Mouse (Mus musculus) neural tube, embryonic 14.5 days (tissue): ENCODE data around the gene Krt36. TPM values are rescaled to one million over a fixed set of nuclear protein-coding genes. Genes with fewer than 3 reads are reported as not detected.

Experiments used
- ATAC-seq: fragments of 200-750 bp; cut with Nextera tagmentation; 2 replicates; pipeline ENCODE4 v1.8.0; 2017; ENCODE audit warnings: low read depth, mild to moderate bottlenecking, moderate TSS enrichment, moderate library complexity
- H3K27ac ChIP-seq: fragments of 300-500 bp; sonication (generic); 2 replicates; pipeline ENCODE4 v1.5.1; 2014; ENCODE audit warnings: low read depth, mild to moderate bottlenecking, control low read depth, low read length, moderate library complexity, mixed read lengths
- H3K27me3 ChIP-seq: fragments of 300-500 bp; sonication (generic); 2 replicates; pipeline ENCODE4 v1.6.1; 2014; ENCODE audit warnings: low read length; ENCODE audit not compliant: control insufficient read depth, insufficient read depth
- H3K36me3 ChIP-seq: fragments of 300-500 bp; sonication (generic); 2 replicates; pipeline ENCODE4 v1.6.1; 2014; ENCODE audit warnings: low read length, mixed read lengths; ENCODE audit not compliant: control insufficient read depth, insufficient read depth
- H3K4me1 ChIP-seq: fragments of 300-500 bp; sonication (generic); 2 replicates; pipeline ENCODE4 v1.6.1; 2014; ENCODE audit warnings: low read length; ENCODE audit not compliant: control insufficient read depth, insufficient read depth
- H3K4me2 ChIP-seq: fragments of 300-500 bp; sonication (generic); 2 replicates; pipeline ENCODE4 v1.6.1; 2014; ENCODE audit warnings: mild to moderate bottlenecking, low read depth, low read length, control low read depth
- H3K4me3 ChIP-seq: fragments of 300-500 bp; sonication (generic); 2 replicates; pipeline ENCODE4 v1.5.1; 2014; ENCODE audit warnings: low read depth, low read length, control low read depth, mixed read lengths
- H3K9ac ChIP-seq: fragments of 300-500 bp; sonication (generic); replicated peaks from 2 replicates; pipeline ENCODE4 v1.6.1; 2014; ENCODE audit warnings: low read depth, mild to moderate bottlenecking, control low read depth, low read length, mixed read lengths
- H3K9me3 ChIP-seq: fragments of 300-500 bp; sonication (generic); 2 replicates; pipeline ENCODE4 v1.6.1; 2016; ENCODE audit warnings: low read length; ENCODE audit not compliant: control insufficient read depth
- WGBS: fragments of 180-500 bp; shearing (Covaris S2); extraction: QIAGEN DNeasy Blood & Tissue Kit; methylation state at CpG from one replicate; pipeline ENCODE4 v1.1.7; 2014; 5-methylcytosine and 5-hydroxymethylcytosine counted together
- polyA plus RNA-seq: library from polyadenylated mRNA; unstranded; fragments of >200 nt; fragmentation: Nextera tagmentation; extraction: Ambion mirVana; gene quantifications from 2 replicates; pipeline ENCODE4 v1.2.1, GENCODE M21; 2014

Gene Krt36
- polyA plus RNA-seq: not detected in 2 replicates

- Histone ChIP-seq H3K27me3 (no peaks in the 10 kb centered on the region), H3K27ac (no peak within 1 kb of the TSS), H3K4me2 (no peak within 1 kb of the TSS), H3K4me3 (no peak within 1 kb of the TSS), H3K9ac (no peak within 1 kb of the TSS), H3K4me1 (no peaks in the 10 kb centered on the region), H3K9me3 (no peaks in the 10 kb centered on the region), H3K36me3 (no peaks in the 10 kb centered on the region)
- 89% methylated on average over 6 of the region's 6 CpGs for WGBS
- no peak for ATAC-seq
These were observed at the start of gene Krt36 for GRCm38 (mm10) chr11:100105576-100106122. Gene Krt36, minus strand, starts transcription at chr11:100105626.

- ATAC-seq: no peak
- no peak within 1 kb of the TSS for H3K4me2 ChIP-seq
- 33% methylated on average over 9 of the region's 9 CpGs for WGBS
- peaks cover 22% of the 10 kb centered on the region for H3K27me3 ChIP-seq
- H3K9me3 ChIP-seq: no peaks in the 10 kb centered on the region
- H3K36me3 ChIP-seq: no peaks in the 10 kb centered on the region
- no peaks in the 10 kb centered on the region for H3K4me1 ChIP-seq
- no peak within 1 kb of the TSS for H3K9ac ChIP-seq
- no peak within 1 kb of the TSS for H3K4me3 ChIP-seq
- H3K27ac ChIP-seq: no peak within 1 kb of the TSS
These were observed 43.3 kb upstream of the Krt36 start, which contains the start of gene Krt19 for GRCm38 (mm10) chr11:100148615-100149330. Gene Krt19, minus strand, starts transcription at chr11:100148665.

- Histone ChIP-seq H3K27me3 (peaks cover 22% of the 10 kb centered on the region), H3K9ac (no peak overlapping the region), H3K9me3 (no peaks in the 10 kb centered on the region), H3K36me3 (no peaks in the 10 kb centered on the region), H3K4me3 (no peak overlapping the region), H3K27ac (no peak overlapping the region), H3K4me2 (no peak overlapping the region), H3K4me1 (no peaks in the 10 kb centered on the region)
- 66% methylated on average over 5 of the region's 5 CpGs for WGBS
- ATAC-seq: no peak
These were observed 42.3 kb upstream of the Krt36 start for GRCm38 (mm10) chr11:100147566-100148353.

- H3K27ac ChIP-seq: no peak overlapping the region
- 4% methylated on average over 13 of the region's 13 CpGs for WGBS
- H3K9me3 ChIP-seq: no peaks in the 10 kb centered on the region
- H3K4me1 ChIP-seq: no peaks in the 10 kb centered on the region
- peak overlapping the region; percentile 24; the same call in 1 of the 2 replicates for H3K4me2 ChIP-seq
- peaks cover 22% of the 10 kb centered on the region for H3K27me3 ChIP-seq
- H3K36me3 ChIP-seq: no peaks in the 10 kb centered on the region
- no peak overlapping the region for H3K9ac ChIP-seq
- peak overlapping the region; percentile 16; the same call in 1 of the 2 replicates for H3K4me3 ChIP-seq
- no peak for ATAC-seq
These were observed 40.6 kb upstream of the Krt36 start for GRCm38 (mm10) chr11:100145858-100146560.

- ATAC-seq: no peak
- WGBS: 2% methylated on average over 20 of the region's 20 CpGs
- peak overlapping the region; percentile 16; the same call in 1 of the 2 replicates for H3K4me3 ChIP-seq
- H3K9me3 ChIP-seq: no peaks in the 10 kb centered on the region
- peaks cover 22% of the 10 kb centered on the region for H3K27me3 ChIP-seq
- H3K4me1 ChIP-seq: no peaks in the 10 kb centered on the region
- H3K4me2 ChIP-seq: peak overlapping the region; percentile 24; the same call in 1 of the 2 replicates
- H3K9ac ChIP-seq: 0 out of 2 replicates have a peak overlapping the region, but pooled peaks have one; percentile 17
- no peak overlapping the region for H3K27ac ChIP-seq
- H3K36me3 ChIP-seq: no peaks in the 10 kb centered on the region
These were observed 39.7 kb upstream of the Krt36 start for GRCm38 (mm10) chr11:100145104-100145503.

- no peak overlapping the region for H3K9ac ChIP-seq
- H3K36me3 ChIP-seq: no peaks in the 10 kb centered on the region
- no peak overlapping the region for H3K27ac ChIP-seq
- no peak overlapping the region for H3K4me3 ChIP-seq
- H3K9me3 ChIP-seq: no peaks in the 10 kb centered on the region
- WGBS: 85% methylated on average over 21 of the region's 21 CpGs
- no peak for ATAC-seq
- peaks cover 16% of the 10 kb centered on the region for H3K27me3 ChIP-seq
- no peak overlapping the region for H3K4me2 ChIP-seq
- peaks cover 6% of the 10 kb centered on the region for H3K4me1 ChIP-seq
These were observed 35.5 kb upstream of the Krt36 start for GRCm38 (mm10) chr11:100140966-100141365.

GRCm38 (mm10) chr11:100139391-100139790 lies 34.0 kb upstream of the Krt36 start:
- no peak for ATAC-seq
- H3K9ac ChIP-seq: no peak overlapping the region

GRCm38 (mm10) chr11:100138809-100139208 lies 33.4 kb upstream of the Krt36 start:
- Histone ChIP-seq H3K9me3 (no peaks in the 10 kb centered on the region), H3K4me2 (no peak overlapping the region), H3K4me1 (peaks cover 6% of the 10 kb centered on the region), H3K9ac (no peak overlapping the region), H3K27ac (no peak overlapping the region), H3K36me3 (no peaks in the 10 kb centered on the region), H3K27me3 (no peaks in the 10 kb centered on the region), H3K4me3 (no peak overlapping the region)
- WGBS: 45% methylated on average over 7 of the region's 7 CpGs
- no peak for ATAC-seq

More at GRCm38 (mm10) chr11:100139391-100139790, 34.0 kb upstream of the Krt36 start:
- no peaks in the 10 kb centered on the region for H3K36me3 ChIP-seq
- H3K4me2 ChIP-seq: no peak overlapping the region
- H3K27me3 ChIP-seq: peaks cover 4% of the 10 kb centered on the region; the same call in 1 of the 2 replicates
- H3K9me3 ChIP-seq: no peaks in the 10 kb centered on the region
- WGBS: 76% methylated on average over 2 of the region's 2 CpGs
- H3K4me1 ChIP-seq: peaks cover 6% of the 10 kb centered on the region
- no peak overlapping the region for H3K4me3 ChIP-seq
- H3K27ac ChIP-seq: no peak overlapping the region
